Mouse (Mus musculus) mature B cell (primary cell): ENCODE data around the gene Fam198b.
"Not testable (repeated sequence)": the region's sequence is repeated elsewhere in the genome, so short reads cannot be mapped to it uniquely, and the experiment has no call there.

Experiments
- in situ Hi-C: fragments of 300-500 bp; cut with MboI; formaldehyde crosslinking; loops from 2 replicates; pipeline ENCODE4 v1.14.3; 2019

Fam198b gene

GRCm38 (mm10) chr3:79918761-79919160 is 34.4 kb downstream of the Fam198b start:
- in situ Hi-C loops = no loop called here

- in situ Hi-C loops = no loop called here
Observed at GRCm38 (mm10) chr3:79925950-79926697, 41.8 kb downstream of the Fam198b start.

GRCm38 (mm10) chr3:79927050-79927449 is 42.7 kb downstream of the Fam198b start:
- in situ Hi-C loops = no loop called here

- in situ Hi-C loops = no loop called here
Observed at GRCm38 (mm10) chr3:79928409-79928808, 44.1 kb downstream of the Fam198b start.

GRCm38 (mm10) chr3:79930141-79930744 is 45.9 kb downstream of the Fam198b start:
- in situ Hi-C loops = no loop called here

GRCm38 (mm10) chr3:79936213-79936612 is 51.9 kb downstream of the Fam198b start:
- in situ Hi-C loops = no loop called here

- in situ Hi-C loops = no loop called here
Observed at GRCm38 (mm10) chr3:79936730-79937447, 52.6 kb downstream of the Fam198b start.

GRCm38 (mm10) chr3:79947736-79948135 is 63.4 kb downstream of the Fam198b start:
- in situ Hi-C loops = no loop called here

GRCm38 (mm10) chr3:79948151-79948550 is 63.8 kb downstream of the Fam198b start:
- in situ Hi-C loops = no loop called here

GRCm38 (mm10) chr3:79953164-79953759 is 68.9 kb downstream of the Fam198b start:
- in situ Hi-C loops = no loop called here

GRCm38 (mm10) chr3:79955262-79955661 is 70.9 kb downstream of the Fam198b start:
- in situ Hi-C loops = no loop called here

GRCm38 (mm10) chr3:79956792-79957191 is 72.5 kb downstream of the Fam198b start:
- in situ Hi-C loops = no loop called here

GRCm38 (mm10) chr3:79957752-79958151 is 73.4 kb downstream of the Fam198b start:
- in situ Hi-C loops = no loop called here

- in situ Hi-C loops = no loop called here
Observed at GRCm38 (mm10) chr3:79966709-79967108, 82.4 kb downstream of the Fam198b start.

GRCm38 (mm10) chr3:79967346-79967745 is 83.0 kb downstream of the Fam198b start:
- in situ Hi-C loops = no loop called here

- in situ Hi-C loops = no loop called here
Observed at GRCm38 (mm10) chr3:79968426-79968825, 84.1 kb downstream of the Fam198b start.

- in situ Hi-C loops = not testable (repeated sequence)
Observed at GRCm38 (mm10) chr3:79969536-79969935, 85.2 kb downstream of the Fam198b start.

- in situ Hi-C loops = no loop called here
Observed at GRCm38 (mm10) chr3:79970070-79970469, 85.7 kb downstream of the Fam198b start.

- in situ Hi-C loops = no loop called here
Observed at GRCm38 (mm10) chr3:79970498-79970897, 86.2 kb downstream of the Fam198b start.

- in situ Hi-C loops = no loop called here
Observed at GRCm38 (mm10) chr3:79971542-79971941, 87.2 kb downstream of the Fam198b start.

GRCm38 (mm10) chr3:79976786-79977185 is 92.5 kb downstream of the Fam198b start:
- in situ Hi-C loops = no loop called here

GRCm38 (mm10) chr3:79977656-79978450 is 93.5 kb downstream of the Fam198b start:
- in situ Hi-C loops = no loop called here
